ENCODE assay signal across 20 mouse cellular contexts in the genomic region with DNA sequence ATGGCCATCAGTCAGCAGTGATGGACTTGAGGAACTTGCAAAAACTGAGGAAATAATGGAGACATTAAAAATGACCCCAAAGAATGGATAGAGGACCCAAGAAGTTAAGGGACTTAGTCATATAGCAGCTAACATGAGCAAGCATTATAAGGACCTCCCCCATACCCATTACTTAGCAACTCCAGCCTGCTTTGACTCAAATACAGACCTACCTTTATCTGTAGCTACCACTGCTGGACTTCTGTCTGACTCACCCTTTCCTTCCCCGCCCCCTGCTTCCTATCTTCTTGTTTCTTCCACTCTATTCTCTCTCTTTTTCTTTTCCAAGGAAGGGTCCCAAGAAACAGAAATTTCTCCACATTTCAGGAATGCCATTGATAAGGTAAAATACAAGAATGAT.
DNase-seq lines count a peak whose midpoint lies in the region; ATAC-seq and TF ChIP-seq lines count a peak whose summit lies in the region.
"Had no signal": no experiment of that assay in that cellular context is flagged by ENCODE, and none has a peak within 500 bp of the region (broad histone marks: within the 10 kb centered on the region; RNA-seq: fewer than 3 reads in every experiment).

No protein-coding gene starts in this region.

- no peaks in the 10 kb centered on the region for H3K4me1 ChIP-seq in heart, embryonic 11.5 days (ENCODE audit: control insufficient read depth, insufficient read depth, low read length)
- H3K4me1 ChIP-seq in liver, embryonic 11.5 days (replicated peaks; ENCODE audit: control insufficient read depth, insufficient read depth, low read length): no peaks in the 10 kb centered on the region
- H3K4me1 ChIP-seq in liver, postnatal 0 days (ENCODE audit: insufficient read depth): no peaks in the 10 kb centered on the region
- H3K4me1 ChIP-seq: embryonic facial prominence, embryonic 10.5 days; embryonic facial prominence, embryonic 12.5 days; forebrain, embryonic 13.5 days; forebrain, embryonic 15.5 days had no signal

- no peak overlapping the region for H3K4me2 ChIP-seq in heart, embryonic 11.5 days
- H3K4me2 ChIP-seq in liver, embryonic 11.5 days: no peak overlapping the region
- no peak overlapping the region for H3K4me2 ChIP-seq in liver, postnatal 0 days (ENCODE audit: low read depth, low read length)
- H3K4me2 ChIP-seq: embryonic facial prominence, embryonic 12.5 days; forebrain, embryonic 13.5 days; forebrain, embryonic 15.5 days had no signal

- WGBS in heart, embryonic 11.5 days (ENCODE audit: insufficient replicate concordance): 56% methylated on average over 1 of the region's 1 CpGs
- WGBS in liver, embryonic 11.5 days: 76% methylated on average over 1 of the region's 1 CpGs
- WGBS in liver, postnatal 0 days (ENCODE audit: insufficient replicate concordance): 57% methylated on average over 1 of the region's 1 CpGs

- 0 out of 2 replicates have a peak overlapping the region, but pooled peaks have one; percentile 10 for H3K27ac ChIP-seq in heart, embryonic 11.5 days (ENCODE audit: low read depth, low read length)
- H3K27ac ChIP-seq in liver, embryonic 11.5 days (ENCODE audit: low read depth, low read length): no peak overlapping the region
- H3K27ac ChIP-seq in liver, postnatal 0 days (ENCODE audit: low read depth): no peak overlapping the region
- H3K27ac ChIP-seq: embryonic facial prominence, embryonic 10.5 days; embryonic facial prominence, embryonic 12.5 days; forebrain, embryonic 13.5 days; forebrain, embryonic 15.5 days had no signal

- no peak for TF ChIP-seq CTCF in liver, postnatal 0 days (IDR thresholded peaks at IDR 0.05; ENCODE audit: low read depth)

- intact Hi-C loops in heart, postnatal 25 days (cut with DNase I): no loop called here

- H3K9ac ChIP-seq in heart, embryonic 11.5 days (ENCODE audit: low read depth, low read length): no peak overlapping the region
- no peak overlapping the region for H3K9ac ChIP-seq in liver, embryonic 11.5 days (ENCODE audit: low read depth, low read length)
- no peak overlapping the region for H3K9ac ChIP-seq in liver, postnatal 0 days (replicated peaks)
- H3K9ac ChIP-seq: embryonic facial prominence, embryonic 12.5 days; forebrain, embryonic 13.5 days; forebrain, embryonic 15.5 days; forebrain, postnatal 0 days had no signal

- no peaks in the 10 kb centered on the region for H3K9me3 ChIP-seq in heart, embryonic 11.5 days (replicated peaks; ENCODE audit: control insufficient read depth, low read length)
- H3K9me3 ChIP-seq in liver, embryonic 11.5 days (ENCODE audit: control insufficient read depth, low read length): no peaks in the 10 kb centered on the region
- H3K9me3 ChIP-seq in liver, postnatal 0 days (ENCODE audit: low read length): no peaks in the 10 kb centered on the region
- H3K9me3 ChIP-seq: embryonic facial prominence, embryonic 10.5 days; embryonic facial prominence, embryonic 12.5 days; forebrain, embryonic 13.5 days; forebrain, embryonic 15.5 days had no signal

- DNase-seq in heart, postnatal 25 days (ENCODE audit: low spot score): no peak
- DNase-seq in liver, embryonic 11.5 days (ENCODE audit: low spot score): no peak
- DNase-seq in liver, postnatal 0 days: no peak
- DNase-seq in 416B (ENCODE audit: low read depth) (peak; percentile 86), MEL-GATA-1-ER (ENCODE audit: extremely low read depth, low read depth) (peak; percentile 52)
- DNase-seq in spleen, adult 12 weeks (ENCODE audit: low spot score): no peak
- DNase-seq: adrenal gland, adult 2 months; adrenal gland, postnatal 14 days; adrenal gland, postnatal 36 days; cerebellum, adult 11-12 months; cerebellum, adult 2 months; cerebellum, adult 9-10 months; cerebellum, postnatal 10 days; cerebellum, postnatal 25 days; forebrain, postnatal 0 days had no signal

- H3K4me3 ChIP-seq in heart, embryonic 11.5 days (ENCODE audit: low read depth, low read length): no peak overlapping the region
- no peak overlapping the region for H3K4me3 ChIP-seq in liver, embryonic 11.5 days (ENCODE audit: low read depth, low read length)
- H3K4me3 ChIP-seq in liver, postnatal 0 days (ENCODE audit: low read depth, low read length): no peak overlapping the region
- H3K4me3 ChIP-seq: embryonic facial prominence, embryonic 10.5 days; embryonic facial prominence, embryonic 12.5 days; forebrain, embryonic 13.5 days; forebrain, embryonic 15.5 days had no signal

- H3K36me3 ChIP-seq in heart, embryonic 11.5 days (ENCODE audit: control insufficient read depth, insufficient read depth, low read length): no peaks in the 10 kb centered on the region
- no peaks in the 10 kb centered on the region for H3K36me3 ChIP-seq in liver, embryonic 11.5 days (ENCODE audit: control insufficient read depth, insufficient read depth, low read length)
- H3K36me3 ChIP-seq in liver, postnatal 0 days (replicated peaks; ENCODE audit: insufficient read depth, low read length): no peaks in the 10 kb centered on the region
- H3K36me3 ChIP-seq: embryonic facial prominence, embryonic 10.5 days; embryonic facial prominence, embryonic 12.5 days; forebrain, embryonic 15.5 days had no signal

- peak; percentile 83 for ATAC-seq in heart, embryonic 11.5 days (replicated peaks; ENCODE audit: insufficient number of reproducible peaks, low FRiP score, low TSS enrichment)
- peak; percentile 68 for ATAC-seq in liver, embryonic 11.5 days (replicated peaks; ENCODE audit: low FRiP score)
- ATAC-seq in liver, postnatal 0 days: no peak
- ATAC-seq: forebrain, embryonic 13.5 days; forebrain, embryonic 15.5 days; forebrain, postnatal 0 days had no signal

- no peak for TF ChIP-seq EP300 in liver, postnatal 0 days (IDR thresholded peaks at IDR 0.05; ENCODE audit: low read depth)

- no peaks in the 10 kb centered on the region for H3K27me3 ChIP-seq in heart, embryonic 11.5 days (ENCODE audit: control insufficient read depth, insufficient read depth, low read length)
- H3K27me3 ChIP-seq in liver, embryonic 11.5 days (replicated peaks; ENCODE audit: control insufficient read depth, insufficient read depth, low read length): no peaks in the 10 kb centered on the region
- no peaks in the 10 kb centered on the region for H3K27me3 ChIP-seq in liver, postnatal 0 days (ENCODE audit: insufficient read depth, low read length)
- H3K27me3 ChIP-seq: embryonic facial prominence, embryonic 12.5 days; forebrain, embryonic 13.5 days; forebrain, embryonic 15.5 days had no signal

Comparison
In these comparisons a context has a peak if more than half of its experiments do, and no peak if none do; other contexts are left out.
1. DNase-seq: peak in 416B (single experiment) and MEL-GATA-1-ER (single experiment); none in heart, postnatal 25 days (single experiment), liver, embryonic 11.5 days (single experiment), liver, postnatal 0 days (single experiment) and spleen, adult 12 weeks (single experiment).